Mouse (Mus musculus): ENCODE results near the gene A730009L09Rik. TPM values are rescaled to one million over a fixed set of nuclear protein-coding genes. Genes with fewer than 3 reads are reported as not detected.

Gene A730009L09Rik
- polyA plus RNA-seq, 1 experiment = 2.0 TPM

DNA sequence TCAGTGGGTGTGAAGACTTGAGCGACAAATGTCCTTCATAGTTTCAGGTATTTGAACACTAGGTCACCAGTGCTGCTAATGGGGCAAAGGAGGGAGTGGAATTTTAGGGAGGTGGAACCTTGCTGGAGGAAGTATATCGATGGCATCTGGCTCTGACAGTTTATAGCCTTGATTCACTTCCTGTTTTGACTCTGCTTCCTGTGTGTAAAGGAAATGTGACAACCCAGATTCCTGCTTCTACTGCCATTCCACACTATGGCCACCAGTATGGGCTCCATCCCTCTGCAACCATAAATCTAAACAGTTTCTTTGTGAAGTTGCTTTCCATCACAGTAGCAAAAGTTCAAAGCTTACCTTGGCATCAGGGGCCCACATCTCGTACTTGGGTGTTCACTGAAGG, 17.9 kb downstream of the A730009L09Rik start:
- Histone ChIP-seq H3K27ac (ENCODE audit: insufficient read depth, low read length) (no peak overlapping the region), H3K27me3 (ENCODE audit: control insufficient read depth, insufficient read depth, low read length) (no peaks in the 10 kb centered on the region), H3K4me1 (ENCODE audit: control insufficient read depth, insufficient read depth, low read length) (no peaks in the 10 kb centered on the region), H3K4me3 (replicated peaks; ENCODE audit: insufficient read depth, low read depth, low read length) (no peak overlapping the region)
- 91% methylated on average over 3 of the region's 3 CpGs for WGBS
- no peak for DNase-seq
- TF ChIP-seq POLR2A (IDR thresholded peaks at IDR 0.05; ENCODE audit: borderline replicate concordance, insufficient read depth, low read length) (no peak), CTCF (IDR thresholded peaks at IDR 0.05; ENCODE audit: borderline replicate concordance, insufficient read depth, low read depth, low read length) (no peak)

DNA sequence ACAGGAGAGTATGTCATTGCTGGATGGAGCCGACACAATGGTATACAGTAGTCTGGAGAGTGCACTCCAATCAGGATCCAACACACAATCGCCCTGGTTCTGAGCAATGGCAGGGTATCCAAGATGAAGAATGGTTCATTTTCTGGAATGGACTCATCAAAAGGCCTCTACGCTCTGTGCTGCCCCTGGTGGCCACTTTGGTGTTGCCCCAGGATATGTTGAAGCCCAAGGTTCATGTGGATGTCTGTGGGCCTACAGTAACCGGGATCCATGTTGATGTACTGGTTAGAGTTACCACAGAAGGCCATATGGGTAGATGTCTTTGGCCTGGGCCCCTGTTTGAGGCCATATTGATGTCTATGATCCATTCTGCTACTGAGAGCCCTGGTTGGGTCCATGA, 31.1 kb downstream of the A730009L09Rik start:
- Histone ChIP-seq H3K27me3 (ENCODE audit: control insufficient read depth, insufficient read depth, low read length) (no peaks in the 10 kb centered on the region), H3K4me1 (ENCODE audit: control insufficient read depth, insufficient read depth, low read length) (no peaks in the 10 kb centered on the region), H3K27ac (ENCODE audit: insufficient read depth, low read length) (no peak overlapping the region), H3K4me3 (replicated peaks; ENCODE audit: insufficient read depth, low read depth, low read length) (no peak overlapping the region)
- no peak for DNase-seq
- WGBS = 91% methylated on average over 4 of the region's 4 CpGs
- TF ChIP-seq CTCF (IDR thresholded peaks at IDR 0.05; ENCODE audit: borderline replicate concordance, insufficient read depth, low read depth, low read length) (no peak), POLR2A (IDR thresholded peaks at IDR 0.05; ENCODE audit: borderline replicate concordance, insufficient read depth, low read length) (no peak)

DNA sequence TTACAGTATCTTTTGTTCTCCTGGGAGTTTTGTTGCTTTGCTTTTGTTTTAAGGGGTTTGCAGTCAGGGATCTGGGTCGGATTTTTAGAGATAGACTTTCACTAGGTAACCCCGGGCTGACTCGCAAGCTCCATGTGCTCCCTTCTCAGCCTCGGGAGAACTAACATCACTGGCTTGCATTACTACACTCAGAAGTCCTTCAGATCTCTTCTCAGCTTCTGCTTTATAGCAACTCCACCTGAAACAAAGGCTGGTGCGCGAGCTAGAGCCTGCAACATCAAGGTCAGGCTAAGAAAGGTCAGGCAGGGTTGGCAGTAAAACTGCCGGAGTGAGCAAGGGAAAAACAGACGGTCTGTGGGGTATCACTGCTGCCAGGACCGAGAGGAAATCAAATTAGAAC, 34.2 kb downstream of the A730009L09Rik start:
- H3K4me3 ChIP-seq (replicated peaks; ENCODE audit: insufficient read depth, low read depth, low read length) = no peak overlapping the region
- TF ChIP-seq POLR2A (IDR thresholded peaks at IDR 0.05; ENCODE audit: borderline replicate concordance, insufficient read depth, low read length) (no peak), CTCF (IDR thresholded peaks at IDR 0.05; ENCODE audit: borderline replicate concordance, insufficient read depth, low read depth, low read length) (no peak)
- no peaks in the 10 kb centered on the region for H3K27me3 ChIP-seq (ENCODE audit: control insufficient read depth, insufficient read depth, low read length)
- DNase-seq = no peak
- 48% methylated on average over 9 of the region's 9 CpGs for WGBS
- no peak overlapping the region for H3K27ac ChIP-seq (ENCODE audit: insufficient read depth, low read length)
- no peaks in the 10 kb centered on the region for H3K4me1 ChIP-seq (ENCODE audit: control insufficient read depth, insufficient read depth, low read length)

DNA sequence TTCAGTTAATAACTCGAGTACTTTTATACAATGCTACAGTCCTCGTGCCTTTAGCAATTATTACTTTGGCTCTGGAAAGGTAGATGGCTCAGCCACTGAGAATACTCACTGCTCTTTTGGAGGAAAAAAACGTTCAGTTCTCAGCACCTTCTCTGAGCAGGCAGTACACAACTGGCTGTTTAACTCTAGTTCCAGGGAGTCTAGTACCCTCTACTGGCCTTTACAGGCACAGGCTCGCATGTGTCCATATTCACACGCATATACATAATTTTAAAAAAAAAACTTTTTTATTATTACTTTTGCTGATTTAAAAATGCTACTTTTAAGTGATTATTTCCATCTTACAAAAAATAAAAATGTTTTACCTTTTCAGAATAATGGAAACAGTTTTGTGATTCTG, 35.5 kb downstream of the A730009L09Rik start:
- WGBS = 68% methylated on average over 5 of the region's 5 CpGs
- no peaks in the 10 kb centered on the region for H3K4me1 ChIP-seq (ENCODE audit: control insufficient read depth, insufficient read depth, low read length)
- TF ChIP-seq CTCF (IDR thresholded peaks at IDR 0.05; ENCODE audit: borderline replicate concordance, insufficient read depth, low read depth, low read length) = no peak
- no peak for TF ChIP-seq POLR2A (IDR thresholded peaks at IDR 0.05; ENCODE audit: borderline replicate concordance, insufficient read depth, low read length)
- no peaks in the 10 kb centered on the region for H3K27me3 ChIP-seq (ENCODE audit: control insufficient read depth, insufficient read depth, low read length)
- DNase-seq = no peak
- H3K4me3 ChIP-seq (replicated peaks; ENCODE audit: insufficient read depth, low read depth, low read length) = no peak overlapping the region
- no peak overlapping the region for H3K27ac ChIP-seq (ENCODE audit: insufficient read depth, low read length)

DNA sequence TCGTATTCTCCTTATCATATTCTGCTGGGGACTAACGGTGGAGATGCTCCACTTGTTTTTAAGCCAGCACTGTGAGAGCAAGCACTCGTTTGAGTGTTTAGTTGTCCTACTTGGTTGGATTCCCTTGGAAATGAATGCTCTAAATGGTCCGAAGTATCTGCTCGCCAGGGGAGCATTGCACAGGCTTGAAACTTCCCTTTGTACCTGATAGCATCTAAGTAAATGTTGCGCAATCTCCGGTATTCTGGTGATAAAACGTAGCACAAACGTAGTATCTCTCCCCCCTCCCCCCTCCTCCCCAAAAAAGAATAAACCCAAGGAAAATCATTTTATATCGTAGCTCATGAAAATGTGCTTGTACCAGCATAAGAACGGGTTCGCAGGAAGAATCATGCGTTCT, 39.1 kb downstream of the A730009L09Rik start:
- H3K4me1 ChIP-seq (ENCODE audit: control insufficient read depth, insufficient read depth, low read length) = no peaks in the 10 kb centered on the region
- H3K4me3 ChIP-seq (replicated peaks; ENCODE audit: insufficient read depth, low read depth, low read length) = no peak overlapping the region
- no peak overlapping the region for H3K27ac ChIP-seq (ENCODE audit: insufficient read depth, low read length)
- H3K27me3 ChIP-seq (ENCODE audit: control insufficient read depth, insufficient read depth, low read length) = no peaks in the 10 kb centered on the region
- no peak for DNase-seq
- WGBS = 88% methylated on average over 13 of the region's 13 CpGs
- TF ChIP-seq CTCF (IDR thresholded peaks at IDR 0.05; ENCODE audit: borderline replicate concordance, insufficient read depth, low read depth, low read length) = no peak

DNA sequence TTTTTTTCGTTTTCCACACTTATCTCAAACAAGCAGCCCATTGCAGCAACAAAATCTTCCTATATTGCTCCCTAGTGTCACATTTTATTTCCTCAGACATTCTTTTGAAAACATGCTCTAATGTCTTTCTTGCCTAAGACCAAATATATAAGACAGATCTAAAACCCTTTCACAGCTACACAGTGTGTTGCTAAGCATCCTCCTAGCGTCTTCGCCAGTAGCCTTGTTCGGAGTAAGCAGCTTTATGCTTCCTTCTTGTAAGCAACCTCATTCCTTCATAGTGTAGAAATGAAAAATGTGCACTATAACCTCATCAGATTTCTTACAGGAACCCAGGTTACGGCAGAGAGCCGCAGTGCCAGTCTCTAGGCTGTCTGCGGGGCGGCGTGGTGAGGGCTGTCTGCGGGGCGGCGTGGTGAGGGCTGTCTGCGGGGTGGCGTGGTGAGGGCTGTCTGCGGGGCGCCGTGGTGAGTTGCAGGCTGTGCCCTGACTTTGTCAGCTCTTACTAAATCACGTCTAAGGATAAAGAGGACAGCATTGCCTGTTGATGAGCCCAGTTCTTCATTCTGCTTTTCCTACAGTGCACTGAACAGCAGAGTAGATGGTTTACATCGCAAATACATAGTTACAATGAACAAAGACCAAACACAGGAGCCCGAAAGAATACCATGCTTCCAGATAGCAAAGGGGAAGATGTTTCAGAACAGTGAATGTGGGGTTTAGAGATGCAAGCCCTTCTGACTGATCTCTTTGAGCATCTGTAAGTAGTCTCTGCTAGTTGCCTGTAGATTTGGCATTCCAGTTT, 43.4 kb downstream of the A730009L09Rik start:
- 46% methylated on average over 20 of the region's 20 CpGs for WGBS
- Histone ChIP-seq H3K4me3 (replicated peaks; ENCODE audit: insufficient read depth, low read depth, low read length) (no peak overlapping the region), H3K27me3 (ENCODE audit: control insufficient read depth, insufficient read depth, low read length) (no peaks in the 10 kb centered on the region), H3K27ac (ENCODE audit: insufficient read depth, low read length) (no peak overlapping the region), H3K4me1 (ENCODE audit: control insufficient read depth, insufficient read depth, low read length) (no peaks in the 10 kb centered on the region)
- DNase-seq = no peak
- TF ChIP-seq POLR2A (IDR thresholded peaks at IDR 0.05; ENCODE audit: borderline replicate concordance, insufficient read depth, low read length) = no peak
- no peak for TF ChIP-seq CTCF (IDR thresholded peaks at IDR 0.05; ENCODE audit: borderline replicate concordance, insufficient read depth, low read depth, low read length)

DNA sequence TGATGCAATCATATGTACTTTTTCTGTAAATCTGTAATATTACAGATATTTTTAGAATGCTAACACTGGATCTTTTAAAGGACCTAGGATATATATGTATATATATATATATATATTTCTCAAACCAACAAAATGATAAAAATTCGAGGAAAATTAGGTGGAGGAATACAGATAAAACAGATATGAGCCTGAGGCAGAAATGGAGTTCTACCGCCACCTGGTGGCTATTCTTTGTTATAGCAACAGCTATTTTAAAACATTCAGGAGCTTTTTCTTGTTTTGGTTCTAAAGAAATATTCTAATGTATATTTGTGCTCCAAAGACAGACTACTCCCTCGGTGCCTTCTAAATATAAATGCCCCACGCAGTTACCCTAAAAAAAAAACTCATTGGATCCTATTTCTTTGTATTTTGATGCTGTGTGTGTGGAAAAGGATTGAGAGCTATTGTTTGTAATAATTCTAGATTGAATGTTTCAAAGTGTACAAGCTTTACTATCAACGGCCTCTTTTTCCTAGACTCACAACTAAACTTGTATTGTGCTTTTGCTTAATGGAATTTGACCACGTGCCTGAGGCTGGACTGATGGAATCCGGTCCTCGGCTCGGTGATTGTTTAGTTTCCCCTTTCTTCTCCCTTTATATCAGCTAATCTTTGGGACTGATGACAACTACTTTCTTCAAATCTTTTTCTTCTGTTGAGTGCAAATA, 44.8 kb downstream of the A730009L09Rik start:
- H3K4me3 ChIP-seq (replicated peaks; ENCODE audit: insufficient read depth, low read depth, low read length) = no peak overlapping the region
- no peak for DNase-seq
- H3K27ac ChIP-seq (ENCODE audit: insufficient read depth, low read length) = no peak overlapping the region
- no peaks in the 10 kb centered on the region for H3K4me1 ChIP-seq (ENCODE audit: control insufficient read depth, insufficient read depth, low read length)
- peak; percentile 33; the same call in 1 of the 2 replicates for TF ChIP-seq CTCF (IDR thresholded peaks at IDR 0.05; ENCODE audit: borderline replicate concordance, insufficient read depth, low read depth, low read length)
- TF ChIP-seq POLR2A (IDR thresholded peaks at IDR 0.05; ENCODE audit: borderline replicate concordance, insufficient read depth, low read length) = no peak
- WGBS = 24% methylated on average over 9 of the region's 9 CpGs
- H3K27me3 ChIP-seq (ENCODE audit: control insufficient read depth, insufficient read depth, low read length) = no peaks in the 10 kb centered on the region

DNA sequence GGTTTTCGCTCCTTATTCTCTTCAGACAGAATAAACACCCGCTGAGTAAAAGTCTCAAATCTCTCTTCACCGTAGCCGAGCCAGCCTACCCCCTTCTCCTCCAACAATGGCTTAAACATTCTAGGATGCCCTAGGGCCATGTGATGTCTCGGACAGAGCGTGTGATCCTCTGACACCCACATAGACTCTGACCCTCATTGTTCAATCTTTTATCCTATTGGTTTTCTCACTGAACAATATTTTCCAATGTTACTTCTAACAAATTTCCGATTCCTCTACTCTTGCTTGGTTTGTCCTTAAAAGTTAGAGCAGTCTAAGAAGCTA, 45.3 kb downstream of the A730009L09Rik start:
- 62% methylated on average over 7 of the region's 7 CpGs for WGBS
- Histone ChIP-seq H3K4me3 (replicated peaks; ENCODE audit: insufficient read depth, low read depth, low read length) (no peak overlapping the region), H3K4me1 (ENCODE audit: control insufficient read depth, insufficient read depth, low read length) (no peaks in the 10 kb centered on the region), H3K27me3 (ENCODE audit: control insufficient read depth, insufficient read depth, low read length) (no peaks in the 10 kb centered on the region), H3K27ac (ENCODE audit: insufficient read depth, low read length) (no peak overlapping the region)
- TF ChIP-seq CTCF (IDR thresholded peaks at IDR 0.05; ENCODE audit: borderline replicate concordance, insufficient read depth, low read depth, low read length) = no peak
- TF ChIP-seq POLR2A (IDR thresholded peaks at IDR 0.05; ENCODE audit: borderline replicate concordance, insufficient read depth, low read length) = no peak
- no peak for DNase-seq

Other genes starting within 250 kb of the A730009L09Rik start
- gene Mrpl39, start 220.6 kb downstream of the A730009L09Rik start, polyA plus RNA-seq (2012; rRNA removed) = 28.6 and 32.3 TPM in 2 replicates

Measured in cerebellum, adult 2 months (tissue).